Mouse (Mus musculus) heart, adult 8-10 months (tissue): Measurements from ENCODE around the gene 1700029J07Rik. TPM values are rescaled to one million over a fixed set of nuclear protein-coding genes. Genes with fewer than 3 reads are reported as not detected.
A peak's percentile ranks its signal among the peaks of the same experiment; 100 is the strongest.

ENCODE experiments used
- DNase-seq: peaks from one replicate; pipeline ENCODE4 v3.0.0; 2022; ENCODE audit warnings: low spot score
- total RNA-seq, 4 experiments: library from RNA; stranded (reverse); gene quantifications; 2 replicates each; pipeline ENCODE4 v1.2.4; 2022

Gene 1700029J07Rik
- total RNA-seq, 4 experiments from 2014 or later = 0.35 to 1.1 (median 0.58) TPM

DNA sequence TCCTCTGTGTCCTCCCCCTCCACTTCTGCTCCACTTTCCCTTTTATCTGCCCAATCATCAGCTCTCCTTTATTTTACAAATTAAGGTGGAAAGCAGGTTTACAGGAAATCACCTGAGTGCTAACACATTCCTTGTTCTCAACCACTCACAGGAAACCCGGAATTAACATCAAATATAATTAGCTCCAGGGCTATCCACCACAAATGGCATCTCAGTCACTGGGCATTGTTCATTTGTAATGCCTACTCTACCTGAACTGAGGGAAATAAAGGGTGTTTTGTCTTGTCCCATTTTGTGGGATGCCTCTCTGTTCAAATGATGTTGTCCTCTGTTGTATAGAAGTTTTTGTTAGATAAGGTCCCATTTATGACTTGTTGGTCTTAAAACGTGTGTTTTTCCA lies 24.4 kb downstream of the 1700029J07Rik start:
- no peak for DNase-seq

DNA sequence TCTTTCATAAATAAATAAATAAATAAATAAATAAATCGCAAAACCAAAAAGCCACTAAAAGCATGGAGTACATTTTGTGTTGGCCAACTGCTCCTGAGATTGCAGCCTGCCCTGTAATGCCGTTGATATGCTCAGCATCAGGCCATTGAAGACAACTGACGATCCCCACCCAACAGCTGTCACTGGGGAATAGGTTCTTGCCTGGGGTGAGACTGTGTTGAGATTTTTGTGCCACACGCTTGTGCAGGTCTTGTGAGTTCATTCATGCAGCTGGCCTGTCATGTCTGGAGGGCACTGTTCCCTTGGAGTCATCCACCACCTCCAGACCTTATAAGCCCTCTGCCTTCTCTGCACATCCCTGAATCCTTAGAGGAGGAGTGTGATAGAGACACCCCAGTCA lies 28.8 kb downstream of the 1700029J07Rik start:
- no peak for DNase-seq

GRCm38 (mm10) chr8:45936986-45937385 lies 38.1 kb downstream of the 1700029J07Rik start:
- no peak for DNase-seq

DNA sequence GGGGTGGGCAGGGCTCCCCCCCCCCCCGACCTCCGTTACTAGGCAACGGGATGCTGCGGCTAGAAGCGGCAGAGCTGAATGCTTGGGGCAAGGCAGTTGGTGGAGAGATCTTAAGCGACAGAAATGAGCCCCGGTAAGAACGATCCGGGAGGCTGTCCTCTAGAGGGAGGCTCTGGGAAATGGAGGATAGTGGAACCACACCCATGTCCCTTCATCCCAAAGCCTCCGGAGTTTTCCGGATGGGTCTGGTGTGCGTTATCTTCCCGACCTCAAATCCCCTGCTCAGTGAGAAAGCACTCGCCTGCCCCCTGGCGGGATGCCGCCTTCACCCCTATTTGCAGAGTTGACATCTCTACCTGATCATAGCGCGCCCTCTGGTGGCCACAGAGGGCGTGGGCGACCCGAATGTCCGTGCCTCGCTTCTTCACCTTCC lies 40.5 kb downstream of the 1700029J07Rik start, which contains the start of gene Ccdc110:
Ccdc110 (plus strand) TSS at position 38 of the 433 bp plus-strand sequence.
- peak; percentile 94 for DNase-seq

DNA sequence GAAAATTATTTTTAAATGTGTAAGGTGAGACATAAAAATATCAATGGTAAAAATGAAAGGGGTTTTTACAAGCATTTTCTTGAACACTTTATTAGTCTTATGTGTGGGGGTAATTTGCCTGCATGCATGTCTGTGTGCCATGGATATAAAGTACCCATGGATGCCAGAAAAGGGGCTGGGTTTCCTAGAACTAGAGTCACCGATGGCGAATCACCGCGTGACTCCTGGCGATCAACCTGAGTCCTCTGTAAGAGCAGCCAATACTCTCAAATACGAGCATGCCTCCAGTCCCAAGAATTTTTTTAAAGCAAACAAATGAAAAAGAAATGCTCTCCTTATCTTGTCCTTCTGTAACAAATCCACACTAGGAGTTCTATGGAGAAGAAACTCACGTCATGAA lies 52.9 kb downstream of the 1700029J07Rik start:
- DNase-seq = no peak

DNA sequence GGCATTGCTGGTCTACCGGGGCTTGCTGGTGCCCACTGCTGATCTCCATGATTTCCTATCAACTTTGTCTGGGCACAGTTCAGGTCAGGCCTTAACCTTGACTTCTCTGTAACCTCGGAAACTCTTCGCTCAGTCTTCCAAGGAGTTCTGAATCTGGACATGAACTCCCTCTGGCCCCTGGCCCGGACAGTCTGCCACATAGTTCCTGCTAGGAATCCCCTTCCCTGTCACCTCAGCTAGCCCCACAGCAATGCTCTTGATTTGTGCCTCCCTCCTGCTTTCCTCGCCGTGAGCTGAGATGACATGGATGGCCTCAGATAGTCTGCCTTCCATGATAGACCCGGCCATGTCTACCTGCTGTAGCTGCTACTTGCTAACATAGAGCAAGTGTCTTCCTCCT lies 54.7 kb downstream of the 1700029J07Rik start:
- no peak for DNase-seq

DNA sequence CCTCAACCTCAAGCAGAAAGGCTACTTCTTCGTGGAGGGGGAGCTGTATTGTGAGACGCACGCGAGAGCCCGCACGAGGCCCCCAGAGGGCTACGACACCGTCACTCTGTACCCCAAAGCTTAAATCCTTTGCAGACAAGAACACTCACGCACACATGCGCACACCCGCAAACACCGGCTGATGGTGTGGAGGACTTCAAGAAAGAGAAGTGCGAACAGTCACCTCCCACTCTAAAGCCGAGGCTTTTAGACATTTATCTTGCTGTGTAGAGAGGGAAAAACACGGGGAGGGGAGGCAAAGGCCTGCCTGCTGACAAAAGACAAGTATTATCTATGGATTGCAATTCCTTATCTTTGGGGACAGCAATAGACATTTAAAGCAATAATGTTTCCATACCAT lies 56.2 kb downstream of the 1700029J07Rik start:
- no peak for DNase-seq

- no peak for DNase-seq
Observed at GRCm38 (mm10) chr8:45917040-45917679, 57.9 kb downstream of the 1700029J07Rik start.

GRCm38 (mm10) chr8:45916496-45916895 lies 58.6 kb downstream of the 1700029J07Rik start:
- DNase-seq = no peak

DNA sequence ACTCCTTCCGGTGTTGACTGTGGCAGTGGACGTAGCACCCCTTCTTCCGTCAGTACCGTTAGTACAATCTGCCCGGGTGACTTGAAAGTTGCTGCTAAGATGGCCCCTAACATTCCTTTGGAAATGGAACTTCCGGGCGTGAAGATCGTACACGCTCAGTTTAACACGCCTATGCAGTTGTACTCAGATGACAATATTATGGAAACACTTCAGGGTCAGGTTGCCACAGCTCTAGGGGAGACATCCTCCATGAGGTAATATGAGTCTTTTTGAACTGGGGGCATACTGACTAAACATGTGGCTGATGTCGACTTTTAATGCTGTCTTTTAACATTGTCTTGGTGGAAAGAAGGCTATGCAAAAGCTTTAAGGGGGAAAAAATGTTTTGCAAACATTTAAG lies 61.3 kb downstream of the 1700029J07Rik start:
- DNase-seq = no peak

- DNase-seq = no peak
Observed at GRCm38 (mm10) chr8:45906251-45906619, 68.8 kb downstream of the 1700029J07Rik start.

DNA sequence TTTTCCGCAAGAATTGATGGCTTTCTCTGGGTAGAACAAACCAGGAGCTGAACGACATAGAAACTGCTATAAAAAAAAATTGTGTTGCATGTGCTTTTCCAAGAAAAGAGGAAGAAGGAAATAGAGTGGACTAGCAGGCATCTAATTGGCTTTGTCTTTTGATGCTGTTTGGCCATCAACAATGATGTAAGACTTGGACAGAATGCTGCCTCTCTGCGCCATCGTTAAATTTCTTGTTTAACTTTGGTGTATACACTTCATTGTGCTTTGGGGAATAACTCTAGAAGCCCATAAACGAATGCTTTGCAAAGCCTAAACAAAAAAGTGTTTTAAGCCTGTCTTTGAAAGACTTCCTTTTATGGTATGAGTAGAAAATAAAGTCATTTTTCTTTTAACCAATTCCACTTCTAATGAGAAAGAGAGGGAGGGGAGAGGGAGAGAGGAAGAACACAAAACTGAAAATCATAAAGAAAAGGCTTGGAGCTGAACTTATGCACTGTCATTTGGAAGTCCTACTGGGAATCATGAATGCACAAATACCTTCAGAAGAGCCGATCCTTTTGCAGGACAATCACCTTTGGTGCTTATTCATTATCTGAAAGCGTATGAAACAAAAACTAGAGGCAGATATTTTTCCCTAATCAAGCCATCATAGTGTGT lies 69.3 kb downstream of the 1700029J07Rik start:
- no peak for DNase-seq

- peak; percentile 40 for DNase-seq
Observed at GRCm38 (mm10) chr8:45903659-45904058, 71.4 kb downstream of the 1700029J07Rik start.

Other genes starting within 250 kb of the 1700029J07Rik start
- 10 to 100 TPM; 23.9 to 33.3 (median 28.1) TPM for gene Pdlim3, start 89.8 kb downstream of the 1700029J07Rik start, total RNA-seq
- gene Ccdc110, start 40.6 kb downstream of the 1700029J07Rik start, total RNA-seq = not detected
- 10 to 100 TPM; 26.5 to 32.9 (median 27.4) TPM for gene Ufsp2, start 276 bp upstream of the 1700029J07Rik start, total RNA-seq
- 1 to 10 TPM in 3 of 4 experiments, under 1 TPM in 1; 0.78 to 2.2 (median 1.0) TPM for gene Lrp2bp, start 24.1 kb upstream of the 1700029J07Rik start, total RNA-seq
- 10 to 100 TPM in 1 of 4 experiments, 1 to 10 TPM in 3; 4.0 to 10.6 (median 6.6) TPM for gene Ankrd37, start 30.5 kb upstream of the 1700029J07Rik start, total RNA-seq
- gene Cfap97, start 176.5 kb upstream of the 1700029J07Rik start, total RNA-seq = 10 to 100 TPM; 11.8 to 14.0 (median 13.4) TPM
- gene Snx25, start 176.9 kb upstream of the 1700029J07Rik start, total RNA-seq = 10 to 100 TPM in 1 of 4 experiments, 1 to 10 TPM in 3; 7.8 to 10.4 (median 8.7) TPM
- 1,000 to 10,000 TPM; 4,428 to 5,209 (median 4,678) TPM for gene Slc25a4, start 236.0 kb upstream of the 1700029J07Rik start, total RNA-seq